Mouse (Mus musculus): ENCODE measurements around the gene Cacna1c. TPM values are rescaled to one million over a fixed set of nuclear protein-coding genes. Genes with fewer than 3 reads are reported as not detected.

Gene Cacna1c
- polyA plus RNA-seq, 1 experiment from 2014 or later = 5.2 TPM

GRCm38 (mm10) chr6:118870241-118870841 lies 325.9 kb downstream of the Cacna1c start:
- H3K9me3 ChIP-seq = no peaks in the 10 kb centered on the region
- ATAC-seq = no peak
- H3K4me3 ChIP-seq (replicated peaks) = no peak overlapping the region
- no peaks in the 10 kb centered on the region for H3K36me3 ChIP-seq
- peaks cover 3% of the 10 kb centered on the region; the same call in 1 of the 2 replicates for H3K4me1 ChIP-seq (replicated peaks)
- H3K4me2 ChIP-seq (replicated peaks) = no peak overlapping the region
- WGBS = 75% methylated on average over 7 of the region's 7 CpGs
- H3K27ac ChIP-seq = no peak overlapping the region
- no peak overlapping the region for H3K9ac ChIP-seq (replicated peaks)
- no peaks in the 10 kb centered on the region for H3K27me3 ChIP-seq

GRCm38 (mm10) chr6:118867384-118867783 lies 328.8 kb downstream of the Cacna1c start:
- H3K4me1 ChIP-seq (replicated peaks) = peaks cover 3% of the 10 kb centered on the region; the same call in 1 of the 2 replicates
- WGBS = 77% methylated on average over 7 of the region's 7 CpGs
- H3K4me3 ChIP-seq (replicated peaks) = no peak overlapping the region
- no peaks in the 10 kb centered on the region for H3K36me3 ChIP-seq
- no peaks in the 10 kb centered on the region for H3K27me3 ChIP-seq
- H3K27ac ChIP-seq = no peak overlapping the region
- H3K9me3 ChIP-seq = no peaks in the 10 kb centered on the region
- H3K4me2 ChIP-seq (replicated peaks) = no peak overlapping the region
- no peak overlapping the region for H3K9ac ChIP-seq (replicated peaks)
- ATAC-seq = no peak

- ATAC-seq = no peak
- Histone ChIP-seq H3K4me3 (replicated peaks) (no peak overlapping the region), H3K36me3 (no peaks in the 10 kb centered on the region), H3K4me1 (replicated peaks) (peaks cover 7% of the 10 kb centered on the region), H3K27ac (no peak overlapping the region), H3K27me3 (no peaks in the 10 kb centered on the region), H3K4me2 (replicated peaks) (no peak overlapping the region), H3K9ac (replicated peaks) (no peak overlapping the region), H3K9me3 (no peaks in the 10 kb centered on the region)
- WGBS = 86% methylated on average over 3 of the region's 3 CpGs
Observed at GRCm38 (mm10) chr6:118866889-118867288, 329.3 kb downstream of the Cacna1c start.

- ATAC-seq = no peak
- no peak overlapping the region for H3K4me2 ChIP-seq (replicated peaks)
Observed at GRCm38 (mm10) chr6:118865777-118866380, 330.3 kb downstream of the Cacna1c start.

GRCm38 (mm10) chr6:118864696-118865620 lies 331.3 kb downstream of the Cacna1c start:
- WGBS = 58% methylated on average over 18 of the region's 18 CpGs
- no peaks in the 10 kb centered on the region for H3K9me3 ChIP-seq
- ATAC-seq = no peak

More at GRCm38 (mm10) chr6:118865777-118866380, 330.3 kb downstream of the Cacna1c start:
- H3K27me3 ChIP-seq = no peaks in the 10 kb centered on the region
- H3K4me3 ChIP-seq (replicated peaks) = no peak overlapping the region
- 91% methylated on average over 5 of the region's 5 CpGs for WGBS
- H3K27ac ChIP-seq = no peak overlapping the region
- H3K9me3 ChIP-seq = no peaks in the 10 kb centered on the region
- H3K36me3 ChIP-seq = no peaks in the 10 kb centered on the region
- H3K9ac ChIP-seq (replicated peaks) = no peak overlapping the region
- H3K4me1 ChIP-seq (replicated peaks) = peaks cover 7% of the 10 kb centered on the region

GRCm38 (mm10) chr6:118862727-118863126 lies 333.5 kb downstream of the Cacna1c start:
- Histone ChIP-seq H3K27me3 (no peaks in the 10 kb centered on the region), H3K4me2 (replicated peaks) (no peak overlapping the region), H3K4me1 (replicated peaks) (peaks cover 7% of the 10 kb centered on the region), H3K36me3 (no peaks in the 10 kb centered on the region), H3K9me3 (no peaks in the 10 kb centered on the region), H3K27ac (no peak overlapping the region), H3K9ac (replicated peaks) (no peak overlapping the region), H3K4me3 (replicated peaks) (no peak overlapping the region)
- no peak for ATAC-seq
- 88% methylated on average over 9 of the region's 9 CpGs for WGBS

More at GRCm38 (mm10) chr6:118864696-118865620, 331.3 kb downstream of the Cacna1c start:
- Histone ChIP-seq H3K4me3 (replicated peaks) (no peak overlapping the region), H3K27ac (no peak overlapping the region), H3K4me1 (replicated peaks) (peaks cover 7% of the 10 kb centered on the region), H3K9ac (replicated peaks) (no peak overlapping the region), H3K4me2 (replicated peaks) (no peak overlapping the region), H3K27me3 (no peaks in the 10 kb centered on the region), H3K36me3 (no peaks in the 10 kb centered on the region)

GRCm38 (mm10) chr6:118862091-118862490 lies 334.1 kb downstream of the Cacna1c start:
- ATAC-seq = no peak
- Histone ChIP-seq H3K4me3 (replicated peaks) (no peak overlapping the region), H3K36me3 (no peaks in the 10 kb centered on the region), H3K27me3 (no peaks in the 10 kb centered on the region), H3K9ac (replicated peaks) (no peak overlapping the region), H3K9me3 (no peaks in the 10 kb centered on the region), H3K4me1 (replicated peaks) (peaks cover 4% of the 10 kb centered on the region; the same call in 1 of the 2 replicates), H3K27ac (no peak overlapping the region), H3K4me2 (replicated peaks) (no peak overlapping the region)
- 54% methylated on average over 5 of the region's 5 CpGs for WGBS

GRCm38 (mm10) chr6:118858431-118858830 lies 337.8 kb downstream of the Cacna1c start:
- H3K27ac ChIP-seq = no peak overlapping the region
- H3K27me3 ChIP-seq = no peaks in the 10 kb centered on the region
- H3K4me2 ChIP-seq (replicated peaks) = no peak overlapping the region
- H3K9ac ChIP-seq (replicated peaks) = no peak overlapping the region
- peaks cover 4% of the 10 kb centered on the region; the same call in 1 of the 2 replicates for H3K4me1 ChIP-seq (replicated peaks)
- H3K36me3 ChIP-seq = no peaks in the 10 kb centered on the region
- WGBS = 83% methylated on average over 1 of the region's 1 CpGs
- H3K4me3 ChIP-seq (replicated peaks) = no peak overlapping the region
- no peak for ATAC-seq
- H3K9me3 ChIP-seq = no peaks in the 10 kb centered on the region

- 64% methylated on average over 6 of the region's 6 CpGs for WGBS
- no peak overlapping the region for H3K27ac ChIP-seq
- ATAC-seq = no peak
Observed at GRCm38 (mm10) chr6:118852131-118852530, 344.1 kb downstream of the Cacna1c start.

GRCm38 (mm10) chr6:118851086-118851485 lies 345.1 kb downstream of the Cacna1c start:
- WGBS = 63% methylated on average over 3 of the region's 3 CpGs
- Histone ChIP-seq H3K4me3 (replicated peaks) (no peak overlapping the region), H3K4me1 (replicated peaks) (peaks cover 17% of the 10 kb centered on the region), H3K9me3 (no peaks in the 10 kb centered on the region), H3K4me2 (replicated peaks) (no peak overlapping the region), H3K27me3 (no peaks in the 10 kb centered on the region), H3K9ac (replicated peaks) (no peak overlapping the region), H3K36me3 (no peaks in the 10 kb centered on the region), H3K27ac (no peak overlapping the region)
- no peak for ATAC-seq

More at GRCm38 (mm10) chr6:118852131-118852530, 344.1 kb downstream of the Cacna1c start:
- H3K4me2 ChIP-seq (replicated peaks) = no peak overlapping the region
- H3K36me3 ChIP-seq = no peaks in the 10 kb centered on the region
- no peaks in the 10 kb centered on the region for H3K9me3 ChIP-seq
- no peaks in the 10 kb centered on the region for H3K27me3 ChIP-seq
- no peak overlapping the region for H3K4me3 ChIP-seq (replicated peaks)
- 0 out of 2 replicates have a peak, but pooled peaks cover 7% of the 10 kb centered on the region for H3K4me1 ChIP-seq (replicated peaks)
- no peak overlapping the region for H3K9ac ChIP-seq (replicated peaks)

GRCm38 (mm10) chr6:118848640-118849039 lies 347.6 kb downstream of the Cacna1c start:
- Histone ChIP-seq H3K4me1 (replicated peaks) (peaks cover 30% of the 10 kb centered on the region), H3K27ac (no peak overlapping the region), H3K9me3 (no peaks in the 10 kb centered on the region), H3K4me3 (replicated peaks) (no peak overlapping the region), H3K27me3 (no peaks in the 10 kb centered on the region), H3K36me3 (no peaks in the 10 kb centered on the region), H3K9ac (replicated peaks) (no peak overlapping the region), H3K4me2 (replicated peaks) (no peak overlapping the region)
- WGBS = 92% methylated on average over 2 of the region's 2 CpGs
- ATAC-seq = no peak

- Histone ChIP-seq H3K9ac (replicated peaks) (no peak overlapping the region), H3K4me1 (replicated peaks) (peaks cover 30% of the 10 kb centered on the region), H3K36me3 (no peaks in the 10 kb centered on the region), H3K9me3 (no peaks in the 10 kb centered on the region), H3K27me3 (no peaks in the 10 kb centered on the region), H3K27ac (no peak overlapping the region), H3K4me3 (replicated peaks) (no peak overlapping the region), H3K4me2 (replicated peaks) (no peak overlapping the region)
- 82% methylated on average over 13 of the region's 13 CpGs for WGBS
- ATAC-seq = no peak
Observed at GRCm38 (mm10) chr6:118847751-118848150, 348.5 kb downstream of the Cacna1c start.

All from midbrain, embryonic 13.5 days (tissue).